Mouse (Mus musculus): ENCODE measurements around the gene Fbxl17. TPM values are rescaled to one million over a fixed set of nuclear protein-coding genes. Genes with fewer than 3 reads are reported as not detected.
A peak's percentile ranks its signal among the peaks of the same experiment; 100 is the strongest.

Gene Fbxl17
- total RNA-seq, 2 experiments from 2014 or later: 28.5 to 29.5 TPM

DNA sequence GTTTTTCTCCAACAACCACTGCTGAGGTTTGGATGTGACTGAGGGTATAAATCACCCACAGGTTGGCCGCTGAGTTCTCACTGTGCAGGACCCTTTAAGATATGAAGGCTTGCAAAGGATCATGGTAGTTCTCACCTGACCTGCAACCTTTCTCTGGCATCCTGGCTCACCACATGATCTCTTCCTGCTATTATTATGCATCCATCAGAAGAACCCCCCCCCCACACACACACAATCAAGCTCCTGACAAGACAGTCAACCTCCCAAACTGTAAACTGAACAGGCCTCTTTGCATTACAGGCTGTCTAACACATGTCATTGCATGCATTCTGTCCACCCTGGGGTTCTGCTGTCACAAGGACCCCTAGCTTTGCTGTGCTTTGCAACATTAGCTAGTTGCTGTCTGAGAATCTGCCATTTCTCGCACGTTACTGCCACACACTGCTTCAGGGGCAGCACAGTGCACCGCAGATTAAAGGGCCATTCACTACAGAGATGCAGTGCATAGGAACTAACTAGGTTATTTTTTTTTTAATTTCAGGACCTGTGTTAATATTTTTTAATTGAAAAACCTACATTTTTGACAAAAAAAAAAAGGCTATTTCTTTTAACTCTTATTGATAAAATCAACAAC, 148.8 kb downstream of the Fbxl17 start:
- intact Hi-C loops (cut with DNase I): no loop called here

DNA sequence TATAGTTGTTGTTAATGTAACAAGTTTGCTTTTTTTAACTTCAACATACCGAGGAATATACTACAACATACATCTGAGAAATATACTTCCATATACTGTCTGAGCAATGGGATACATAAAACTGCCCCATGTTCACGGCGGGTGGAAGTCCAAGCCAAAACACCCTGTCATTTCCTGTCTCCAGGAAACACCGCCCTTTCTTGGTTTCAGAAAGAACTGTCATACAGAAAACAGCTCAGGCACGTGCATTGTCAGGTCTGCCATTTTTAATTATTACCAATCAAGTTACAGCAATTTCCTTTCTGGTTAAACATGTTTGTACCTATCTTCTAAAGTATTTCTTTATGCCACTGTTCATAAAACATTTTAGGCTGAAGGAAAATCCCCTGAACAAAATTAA, 155.7 kb downstream of the Fbxl17 start:
- no peak for DNase-seq
- intact Hi-C loops (cut with DNase I): no loop called here

More for the DNA sequence above, 148.8 kb downstream of the Fbxl17 start:
- DNase-seq: no peak

DNA sequence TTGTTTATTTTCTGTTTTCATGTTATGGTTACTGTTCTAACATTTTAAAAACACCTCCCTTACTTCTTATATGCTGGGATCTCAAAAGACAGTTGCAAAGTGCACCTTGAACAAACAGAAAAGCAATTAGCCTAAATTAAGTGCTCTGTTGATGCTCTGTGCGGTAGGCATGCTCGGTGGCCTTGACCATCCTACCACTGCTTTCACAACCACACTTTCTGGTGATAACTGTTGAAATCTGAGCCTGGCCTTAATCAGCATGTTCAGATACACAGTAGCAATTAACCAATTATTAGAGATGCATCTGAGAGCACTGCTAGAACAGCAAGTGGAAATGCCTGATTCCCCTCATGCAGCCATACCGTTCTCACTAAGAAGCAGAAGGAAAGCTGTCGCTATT, 156.7 kb downstream of the Fbxl17 start:
- intact Hi-C loops (cut with DNase I): no loop called here
- no peak for DNase-seq

DNA sequence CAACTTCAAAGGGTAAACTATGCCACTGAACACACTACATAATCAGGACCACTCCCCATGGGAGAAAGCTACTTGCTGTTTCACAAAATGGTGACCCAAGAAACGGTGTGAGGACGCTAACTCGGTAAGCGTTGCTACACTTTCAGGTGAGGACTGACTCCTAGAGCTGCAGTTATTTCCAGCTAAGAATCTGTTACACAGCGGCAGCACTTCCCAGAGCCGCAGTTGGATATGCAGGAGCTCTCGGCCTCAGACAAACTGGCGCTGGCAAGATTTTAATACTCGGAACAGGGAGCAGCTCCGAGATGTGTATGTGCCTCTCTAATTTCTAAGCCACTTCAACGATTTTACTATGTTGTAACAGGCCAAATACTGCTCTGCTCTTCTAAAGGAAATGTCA, 157.4 kb downstream of the Fbxl17 start:
- DNase-seq: no peak
- intact Hi-C loops (cut with DNase I): no loop called here

DNA sequence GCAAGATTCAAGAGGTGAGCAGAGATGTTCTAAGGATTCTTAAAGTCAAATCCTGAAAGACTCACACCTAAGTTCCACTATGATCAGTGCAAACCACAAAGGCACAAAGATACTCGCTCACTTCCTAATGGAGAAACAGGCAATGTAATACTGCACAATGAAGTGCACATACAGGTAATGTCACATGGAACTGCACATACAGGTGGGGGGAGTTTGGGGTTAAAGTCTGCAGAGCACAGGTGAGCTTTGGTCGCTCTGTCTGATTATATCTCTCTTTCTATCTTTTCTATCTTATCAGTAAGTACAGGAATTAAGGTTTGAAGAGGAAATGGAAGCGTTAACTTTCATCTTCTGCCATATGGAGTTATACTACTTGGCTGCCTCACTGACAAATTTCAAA, 158.6 kb downstream of the Fbxl17 start:
- intact Hi-C loops (cut with DNase I): no loop called here
- no peak for DNase-seq

DNA sequence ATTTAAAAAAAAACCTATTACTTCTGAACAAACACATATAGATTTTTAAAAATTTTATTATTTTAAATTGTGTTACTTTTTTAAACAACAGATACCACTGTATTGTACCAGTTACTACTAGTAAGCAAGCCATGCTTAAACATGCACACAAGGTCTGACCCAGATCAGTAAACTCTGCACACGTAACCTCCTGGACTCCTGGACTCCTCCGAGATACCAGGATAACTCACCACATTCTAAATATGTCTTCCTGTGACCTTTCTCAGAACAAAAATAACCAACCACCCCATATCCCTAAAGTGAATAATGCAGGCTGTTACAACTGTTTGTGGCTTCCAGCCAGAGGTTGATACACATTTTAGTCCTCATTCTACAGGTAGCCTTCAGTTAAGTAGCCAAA, 170.9 kb downstream of the Fbxl17 start:
- intact Hi-C loops (cut with DNase I): no loop called here
- DNase-seq: no peak

DNA sequence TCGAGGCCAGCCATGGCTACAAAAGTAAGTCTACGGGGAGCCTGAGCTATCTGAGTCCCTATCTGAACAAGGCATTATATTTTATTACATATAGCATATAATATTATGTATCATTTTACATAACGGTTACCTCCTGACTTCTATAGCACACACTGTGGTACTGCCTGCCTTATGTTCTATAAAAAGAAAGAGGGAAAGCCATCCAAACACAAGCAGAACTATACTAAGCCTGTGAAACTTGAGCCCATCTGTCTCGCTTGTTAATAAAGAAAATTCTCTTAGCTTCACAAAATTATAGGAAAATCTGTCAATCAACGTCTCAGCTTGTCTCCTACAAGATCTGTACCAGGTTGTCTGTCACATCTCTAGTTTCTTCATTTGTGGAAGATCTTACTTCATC, 173.6 kb downstream of the Fbxl17 start:
- intact Hi-C loops (cut with DNase I): no loop called here
- no peak for DNase-seq

DNA sequence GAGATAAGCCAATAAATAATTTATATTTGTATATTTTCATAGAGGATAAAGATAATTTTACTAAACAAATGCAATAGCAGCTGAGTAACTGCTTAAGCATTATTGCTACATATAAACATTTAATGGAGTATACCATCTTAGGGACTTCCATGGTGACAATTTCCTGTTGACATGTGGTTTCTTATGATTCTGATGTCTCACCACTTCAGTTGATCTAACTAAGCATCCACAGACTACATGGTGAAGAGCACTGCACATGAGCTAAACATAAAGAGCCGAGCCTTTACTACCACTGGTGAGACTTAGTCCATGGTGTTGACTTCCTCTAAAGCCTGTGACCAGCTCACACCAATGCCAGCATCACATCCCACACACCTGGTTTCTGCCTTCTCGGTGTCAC, 175.1 kb downstream of the Fbxl17 start:
- no peak for DNase-seq
- intact Hi-C loops (cut with DNase I): loop anchor here (1.0 kb wide), 1 partner anchor 144 kb away; no protein-coding TSS in a partner anchor

DNA sequence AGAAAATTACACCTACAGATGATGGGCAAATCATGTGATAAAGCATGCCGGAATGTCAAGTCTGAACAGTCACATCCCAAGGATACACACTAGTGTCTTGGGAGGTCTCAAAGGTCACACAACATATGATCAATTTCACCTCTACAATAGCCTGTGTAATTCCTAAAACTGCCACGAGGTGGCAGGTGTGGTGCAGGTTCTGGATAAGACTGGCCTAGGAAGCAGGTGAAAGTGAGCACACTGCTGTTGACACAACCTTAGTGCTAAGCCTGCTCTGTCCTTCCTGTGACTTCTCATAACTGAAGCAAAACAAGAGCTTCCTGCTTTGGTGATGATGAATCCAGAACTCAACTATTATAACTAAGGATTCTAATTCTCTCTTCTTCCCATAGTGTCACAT, 175.8 kb downstream of the Fbxl17 start:
- intact Hi-C loops (cut with DNase I): loop anchor here (1.0 kb wide), 1 partner anchor 144 kb away; no protein-coding TSS in a partner anchor
- DNase-seq: peak; percentile 77 to 84

DNA sequence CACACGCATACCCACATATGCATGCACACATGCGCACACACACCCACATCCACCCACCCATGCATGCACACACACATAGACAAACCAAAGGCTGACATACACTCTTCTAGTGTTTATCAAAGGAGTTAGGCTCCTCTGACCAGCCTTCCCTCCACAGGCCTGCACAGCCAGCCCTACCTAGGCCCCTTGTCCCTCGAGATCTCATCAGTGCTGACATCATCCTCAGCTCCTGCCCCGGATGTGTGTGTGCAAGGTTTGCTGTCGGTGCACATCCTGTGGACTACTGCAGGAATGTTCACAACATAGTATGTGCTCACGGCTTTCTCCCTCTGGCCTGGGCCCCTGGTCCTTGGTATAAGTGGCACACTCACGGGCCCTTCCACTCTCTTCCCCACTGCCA, 177.0 kb downstream of the Fbxl17 start:
- no peak for DNase-seq
- intact Hi-C loops (cut with DNase I): loop anchor here (2.0 kb wide), 1 partner anchor 92 kb away; no protein-coding TSS in a partner anchor

DNA sequence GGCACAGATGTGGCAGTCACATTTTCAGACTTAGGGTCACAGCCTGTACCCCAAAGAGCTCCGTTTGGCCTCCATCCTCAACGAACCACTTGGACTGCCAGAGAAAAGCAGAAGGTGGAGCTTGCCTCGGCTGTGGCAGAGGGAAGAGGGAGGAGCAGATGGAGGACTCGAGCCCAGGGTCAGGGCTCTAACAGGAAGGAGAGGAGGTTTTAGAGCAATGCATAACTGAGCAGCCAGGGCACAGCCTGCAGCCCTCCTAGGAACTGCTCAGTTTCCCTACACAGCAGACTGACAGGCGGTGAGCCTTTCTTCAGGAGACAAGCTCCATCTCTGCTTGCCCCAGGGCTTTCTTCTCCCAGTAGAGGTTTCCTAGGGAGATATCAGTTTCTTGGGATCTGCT, 178.5 kb downstream of the Fbxl17 start:
- intact Hi-C loops (cut with DNase I): no loop called here
- no peak for DNase-seq

DNA sequence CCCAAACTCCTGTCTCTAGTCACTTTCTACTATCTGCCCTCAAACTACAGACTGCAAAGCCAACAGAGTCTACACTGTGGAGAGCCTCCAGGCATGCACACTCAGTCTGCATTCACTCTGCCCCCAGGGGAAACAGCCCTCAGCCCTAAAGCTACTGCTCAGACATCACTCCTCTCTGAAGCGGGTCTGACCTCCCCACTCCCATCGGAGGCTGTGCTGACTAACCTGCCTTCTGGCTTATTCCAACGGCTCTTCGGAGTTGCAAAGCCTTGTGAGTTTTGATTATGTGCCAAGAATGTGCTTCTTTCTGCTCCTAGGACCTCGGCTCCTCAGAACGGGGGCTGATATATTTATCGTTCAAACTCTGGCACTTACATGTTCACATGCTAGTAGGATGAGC, 182.3 kb downstream of the Fbxl17 start:
- DNase-seq: peak in 1 of 2 experiments; percentile 24
- intact Hi-C loops (cut with DNase I): no loop called here

DNA sequence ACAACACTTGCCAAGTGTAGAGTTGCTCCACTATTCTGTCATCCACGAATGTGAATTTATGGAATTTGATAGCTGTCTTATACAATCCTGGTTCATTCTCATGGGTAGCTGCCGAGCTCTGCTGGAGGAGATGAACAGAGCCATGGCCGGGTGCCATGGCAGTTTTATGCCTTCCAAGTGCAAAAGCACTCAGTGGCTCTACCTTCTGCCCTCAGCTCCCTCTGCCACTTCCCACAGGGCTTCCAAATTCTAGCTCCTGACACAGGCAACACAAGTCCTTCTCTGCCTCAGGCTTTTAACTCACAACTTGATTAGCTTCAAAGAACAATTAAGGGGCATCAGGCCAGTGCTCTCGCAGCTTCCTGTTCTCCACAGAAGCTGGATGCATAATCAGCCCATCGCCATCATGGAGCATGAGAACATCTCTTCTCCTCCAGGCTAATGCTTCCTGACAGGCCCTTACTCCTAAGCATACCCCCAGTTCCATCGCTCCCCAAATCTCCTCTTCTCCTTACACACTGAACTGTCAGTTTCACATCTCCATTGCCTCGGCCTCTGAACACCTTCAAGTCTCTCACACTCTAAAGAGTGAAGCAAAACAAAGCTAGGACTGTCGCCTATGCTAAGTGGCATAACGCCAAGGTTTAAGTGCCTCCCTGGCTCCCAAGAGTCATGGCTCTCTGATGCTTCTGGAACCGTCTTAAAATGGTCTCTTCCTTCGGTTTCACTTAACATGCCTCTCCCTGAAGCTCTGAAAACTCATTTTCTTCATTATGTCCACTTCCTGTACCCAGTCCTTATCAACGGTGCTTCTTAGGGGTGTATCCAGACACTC, 184.0 kb downstream of the Fbxl17 start:
- peak in 1 of 2 experiments; percentile 22 for DNase-seq
- intact Hi-C loops (cut with DNase I): no loop called here

DNA sequence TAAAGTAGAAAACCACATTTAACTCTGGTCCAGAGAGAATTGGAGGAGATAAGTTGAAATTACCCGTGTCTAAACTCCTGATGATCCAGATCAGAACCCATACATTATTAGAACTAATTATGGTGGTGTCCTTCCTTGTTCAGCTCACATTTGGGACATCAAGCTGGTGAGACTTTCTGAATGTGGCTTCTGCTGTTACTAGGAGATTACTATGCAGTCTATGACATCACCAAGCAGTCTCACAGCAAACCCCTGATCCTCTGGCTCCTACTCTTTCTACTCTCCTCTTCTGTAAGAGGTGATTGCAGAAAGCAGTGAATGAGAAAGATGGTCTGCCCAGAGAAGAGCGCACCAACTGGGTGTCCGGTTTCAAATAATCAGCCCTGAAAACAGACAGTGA, 187.0 kb downstream of the Fbxl17 start:
- intact Hi-C loops (cut with DNase I): no loop called here
- no peak for DNase-seq

DNA sequence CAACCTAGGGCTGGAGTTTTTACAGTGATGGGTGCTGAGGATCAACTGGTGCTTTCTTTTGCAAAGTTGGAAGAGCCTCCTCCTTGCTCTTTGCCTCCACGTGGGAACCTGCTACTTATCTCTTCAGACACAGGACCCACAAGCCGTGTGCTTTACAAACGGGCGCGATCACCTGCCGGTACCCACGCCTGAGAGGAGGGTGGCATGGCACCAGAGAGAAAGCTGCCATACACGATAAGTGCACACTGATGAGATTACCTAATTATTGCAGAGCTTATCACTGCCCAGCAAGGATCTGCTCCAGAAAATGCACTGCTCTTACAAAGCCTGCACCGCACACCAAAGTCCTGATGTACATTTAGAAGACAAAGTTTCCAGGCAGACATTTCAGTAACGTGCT, 187.5 kb downstream of the Fbxl17 start:
- intact Hi-C loops (cut with DNase I): no loop called here
- no peak for DNase-seq

DNA sequence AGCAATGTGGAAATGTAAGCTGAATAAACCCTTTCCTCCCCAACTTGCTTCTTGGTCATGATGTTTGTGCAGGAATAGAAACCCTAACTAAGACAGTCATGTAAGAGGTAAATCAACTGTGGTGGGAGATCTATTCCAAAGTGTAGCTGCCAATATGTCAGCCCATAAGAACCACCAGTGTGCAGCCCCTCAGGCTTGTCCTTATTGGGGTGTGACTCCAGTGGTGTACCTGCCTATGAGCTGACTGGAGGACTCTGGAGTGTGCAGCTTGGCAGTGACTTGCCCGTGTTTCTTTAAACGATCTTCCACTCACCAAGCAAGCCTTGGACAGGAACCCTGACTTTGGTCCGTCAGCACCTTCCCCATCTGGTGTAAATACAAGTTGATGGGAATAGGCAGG, 188.2 kb downstream of the Fbxl17 start:
- intact Hi-C loops (cut with DNase I): no loop called here

DNA sequence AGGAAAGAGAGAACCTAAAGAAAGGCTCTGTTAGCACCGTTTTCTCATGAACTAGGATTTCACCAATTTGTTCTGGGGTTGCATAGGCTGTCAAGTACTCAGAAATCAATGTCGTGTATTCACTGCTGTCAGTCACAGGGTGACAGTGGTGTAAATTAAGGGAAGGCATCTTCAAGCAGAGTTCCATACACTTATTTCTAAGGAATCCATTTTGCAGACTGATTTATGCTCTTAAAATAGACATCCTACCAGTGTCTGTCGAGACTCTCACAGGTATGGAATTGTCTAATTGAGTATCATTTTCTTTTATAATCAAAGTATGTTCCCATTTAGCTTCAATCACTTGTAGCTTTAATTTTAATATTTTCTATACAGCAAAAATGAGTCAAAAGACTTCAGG, 189.8 kb downstream of the Fbxl17 start:
- DNase-seq: no peak
- intact Hi-C loops (cut with DNase I): no loop called here

More for the DNA sequence above, 188.2 kb downstream of the Fbxl17 start:
- no peak for DNase-seq

DNA sequence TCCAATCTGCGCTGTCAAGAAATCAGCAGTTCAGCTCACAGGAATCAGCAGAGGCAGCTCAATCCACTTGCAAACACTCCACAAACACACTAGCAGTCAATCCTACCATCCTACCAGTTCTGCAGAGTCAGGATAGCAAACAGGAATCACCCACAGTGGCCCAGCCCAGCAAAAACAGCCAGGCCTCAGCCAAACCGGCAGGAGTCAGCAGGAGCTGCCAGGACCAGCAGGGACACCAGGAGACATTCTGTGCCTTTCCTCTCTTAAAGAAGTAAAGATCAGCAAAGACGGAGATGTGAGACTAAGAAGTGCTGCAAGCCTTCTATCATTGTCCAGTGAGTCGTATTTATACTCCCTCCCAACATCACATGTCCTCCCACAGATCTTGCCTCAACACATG, 196.0 kb downstream of the Fbxl17 start:
- intact Hi-C loops (cut with DNase I): no loop called here

DNA sequence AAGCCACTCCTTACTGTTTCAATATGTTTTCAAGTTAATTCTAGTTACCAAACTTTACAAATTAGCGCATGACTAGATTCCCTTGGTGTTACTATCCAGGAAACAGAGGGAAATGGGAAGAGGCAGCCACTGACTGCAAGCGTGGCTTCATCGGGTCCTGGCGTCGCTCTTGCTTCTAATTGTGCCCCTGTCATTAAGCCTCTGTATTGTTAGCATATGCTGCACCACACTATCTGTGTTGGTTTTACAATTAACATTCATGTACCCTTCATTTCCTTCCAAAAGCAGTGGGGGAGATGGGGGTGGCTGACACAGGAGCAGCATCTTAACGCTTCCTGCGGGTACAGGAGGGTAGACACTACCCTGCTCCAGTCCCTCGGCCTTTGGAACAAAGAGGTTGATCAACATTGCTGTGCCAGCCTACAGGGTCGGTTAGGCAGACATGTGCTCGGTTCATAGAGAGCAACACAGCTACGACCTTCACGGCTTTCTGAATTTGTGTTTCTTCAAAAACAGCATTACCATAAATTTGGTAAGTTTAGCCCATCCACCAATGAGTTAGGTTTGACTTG, 197.9 kb downstream of the Fbxl17 start:
- intact Hi-C loops (cut with DNase I): no loop called here
- no peak for DNase-seq

More for the DNA sequence above, 196.0 kb downstream of the Fbxl17 start:
- DNase-seq: no peak

DNA sequence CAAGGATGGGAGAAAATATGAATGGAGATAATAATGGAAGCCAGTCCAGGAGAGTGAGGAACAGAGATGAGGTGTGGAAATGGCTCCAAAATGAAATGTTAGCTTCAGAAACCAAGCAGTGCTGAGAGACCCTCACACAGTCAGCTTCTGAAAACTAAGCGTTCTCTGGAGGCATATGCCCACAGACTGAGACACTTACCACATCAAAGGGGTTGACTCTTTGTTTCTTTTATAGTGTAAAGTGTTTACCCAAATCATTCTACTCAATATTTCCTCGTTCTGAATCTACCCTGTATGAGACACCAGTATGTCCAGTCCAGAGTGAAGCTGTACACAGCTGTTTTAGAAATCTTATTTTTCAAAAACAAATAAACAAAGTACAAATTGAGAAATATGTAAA, 204.3 kb downstream of the Fbxl17 start:
- DNase-seq: no peak
- intact Hi-C loops (cut with DNase I): no loop called here

DNA sequence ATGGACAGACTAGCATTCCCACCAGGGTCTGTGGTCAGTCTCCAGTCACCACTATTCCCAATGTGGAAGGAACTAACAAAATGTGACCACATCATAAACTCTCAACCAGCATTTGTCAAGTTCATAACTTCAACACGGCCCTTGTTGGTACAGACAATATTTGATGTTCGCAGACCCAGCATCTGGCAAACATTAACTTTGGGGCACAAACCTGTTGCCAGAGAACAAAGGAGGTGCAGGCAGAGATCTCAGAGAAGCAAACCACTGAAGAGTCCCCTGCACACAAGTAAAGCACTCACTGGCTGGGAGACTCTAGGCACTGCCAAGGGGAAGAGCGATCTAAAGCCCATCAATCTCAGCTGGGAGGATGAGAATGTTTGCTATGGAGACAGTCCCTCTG, 204.9 kb downstream of the Fbxl17 start:
- intact Hi-C loops (cut with DNase I): no loop called here

DNA sequence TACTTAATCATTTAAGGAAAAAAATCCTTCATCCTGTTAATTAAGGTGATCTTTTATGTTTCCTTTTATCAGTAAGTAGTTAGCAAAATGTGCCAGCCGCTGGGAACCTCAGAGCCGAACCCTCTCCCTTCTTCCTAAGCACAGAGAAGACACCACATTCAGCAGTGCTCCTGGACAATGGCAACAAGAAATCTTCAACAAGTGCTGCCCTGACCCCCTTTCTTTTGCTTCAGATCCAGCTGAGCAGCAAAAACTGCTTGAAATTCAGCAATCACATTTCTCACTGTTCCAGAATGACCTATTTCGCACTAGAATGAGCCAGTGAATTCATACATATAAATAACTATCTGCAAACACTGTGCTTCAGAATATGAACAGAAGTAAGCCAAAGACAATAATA, 205.8 kb downstream of the Fbxl17 start:
- no peak for DNase-seq
- intact Hi-C loops (cut with DNase I): no loop called here

More for the DNA sequence above, 204.9 kb downstream of the Fbxl17 start:
- no peak for DNase-seq
